Mouse (Mus musculus): ENCODE results near the gene Hoxb9. TPM values are rescaled to one million over a fixed set of nuclear protein-coding genes. Genes with fewer than 3 reads are reported as not detected.

Hoxb9 gene
- polyA plus RNA-seq, 2 experiments = 0.01 TPM; not detected in 1

GRCm38 (mm10) chr11:96281855-96282570 lies 10.8 kb downstream of the Hoxb9 start, which contains the start of gene Hoxb8:
Gene Hoxb8, plus strand, starts transcription at chr11:96281905.
- no peak within 1 kb of the TSS for H3K4me2 ChIP-seq (ENCODE audit: low read depth)
- no peak for ATAC-seq (ENCODE audit: insufficient read depth)
- no peak within 1 kb of the TSS for H3K9ac ChIP-seq (replicated peaks)
- H3K4me3 ChIP-seq (ENCODE audit: insufficient read depth in 1 of 2, low read depth in 2 of 2, low read length in 2 of 2) = no peak within 1 kb of the TSS
- no peaks in the 10 kb centered on the region for H3K9me3 ChIP-seq (ENCODE audit: control insufficient read depth, low read length)
- DNase-seq (ENCODE audit: low read depth in 3 of 3, low spot score in 3 of 3) = no peak
- 2% methylated on average over 27 of the region's 27 CpGs for WGBS (ENCODE audit: insufficient replicate concordance)
- no peak within 1 kb of the TSS for H3K27ac ChIP-seq
- no peaks in the 10 kb centered on the region for H3K36me3 ChIP-seq (replicated peaks; ENCODE audit: control insufficient read depth, insufficient read depth, low read depth)
- peaks cover 100% of the 10 kb centered on the region for H3K27me3 ChIP-seq (ENCODE audit: control insufficient read depth, insufficient read depth, low read length)
- no peaks in the 10 kb centered on the region for H3K4me1 ChIP-seq (replicated peaks; ENCODE audit: control insufficient read depth in 2 of 2, insufficient read depth in 2 of 2, low read length in 1 of 2)
- TF ChIP-seq CTCF (IDR thresholded peaks at IDR 0.05; ENCODE audit: low read depth) (no peak), EP300 (IDR thresholded peaks at IDR 0.05; ENCODE audit: low read depth) (no peak)

DNA sequence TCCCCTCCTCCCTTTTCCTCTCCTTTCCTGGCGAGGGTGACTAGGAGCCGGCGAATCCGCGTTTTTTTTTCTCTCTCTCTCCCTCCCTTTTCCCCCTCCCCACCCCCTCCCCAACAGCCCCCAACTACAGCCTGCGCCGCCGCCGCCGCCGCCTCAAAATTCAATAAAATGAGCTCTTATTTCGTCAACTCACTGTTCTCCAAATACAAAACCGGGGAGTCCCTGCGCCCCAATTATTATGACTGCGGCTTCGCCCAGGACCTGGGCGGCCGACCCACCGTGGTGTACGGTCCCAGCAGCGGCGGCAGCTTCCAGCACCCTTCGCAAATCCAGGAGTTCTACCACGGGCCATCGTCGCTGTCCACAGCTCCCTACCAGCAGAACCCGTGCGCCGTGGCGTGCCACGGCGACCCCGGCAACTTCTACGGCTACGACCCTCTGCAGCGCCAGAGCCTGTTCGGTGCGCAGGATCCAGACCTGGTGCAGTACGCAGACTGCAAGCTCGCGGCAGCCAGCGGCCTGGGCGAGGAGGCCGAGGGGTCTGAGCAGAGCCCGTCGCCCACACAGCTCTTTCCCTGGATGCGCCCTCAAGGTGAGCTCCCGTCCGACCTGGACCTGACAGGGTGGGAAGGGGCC lies 11.7 kb downstream of the Hoxb9 start:
- TF ChIP-seq CTCF (IDR thresholded peaks at IDR 0.05; ENCODE audit: low read depth) (no peak), EP300 (IDR thresholded peaks at IDR 0.05; ENCODE audit: low read depth) (no peak)
- WGBS (ENCODE audit: insufficient replicate concordance) = under 1% methylated on average over 49 of the region's 49 CpGs
- DNase-seq (ENCODE audit: low read depth in 3 of 3, low spot score in 3 of 3) (no peak), ATAC-seq (ENCODE audit: insufficient read depth) (no peak)
- Histone ChIP-seq H3K27me3 (ENCODE audit: control insufficient read depth, insufficient read depth, low read length) (peaks cover 100% of the 10 kb centered on the region), H3K27ac (no peak overlapping the region), H3K9me3 (ENCODE audit: control insufficient read depth, low read length) (no peaks in the 10 kb centered on the region), H3K4me2 (ENCODE audit: low read depth) (no peak overlapping the region), H3K9ac (replicated peaks) (no peak overlapping the region), H3K4me3 (ENCODE audit: insufficient read depth in 1 of 2, low read depth in 2 of 2, low read length in 2 of 2) (no peak overlapping the region), H3K4me1 (replicated peaks; ENCODE audit: control insufficient read depth in 2 of 2, insufficient read depth in 2 of 2, low read length in 1 of 2) (no peaks in the 10 kb centered on the region), H3K36me3 (replicated peaks; ENCODE audit: control insufficient read depth, insufficient read depth, low read depth) (no peaks in the 10 kb centered on the region)

GRCm38 (mm10) chr11:96284041-96284749 lies 12.9 kb downstream of the Hoxb9 start:
- TF ChIP-seq CTCF (IDR thresholded peaks at IDR 0.05; ENCODE audit: low read depth) = 0 out of 2 replicates have a peak, but pooled peaks have one; percentile 2
- no peak for TF ChIP-seq EP300 (IDR thresholded peaks at IDR 0.05; ENCODE audit: low read depth)
- Histone ChIP-seq H3K9me3 (ENCODE audit: control insufficient read depth, low read length) (no peaks in the 10 kb centered on the region), H3K4me1 (replicated peaks; ENCODE audit: control insufficient read depth in 2 of 2, insufficient read depth in 2 of 2, low read length in 1 of 2) (no peaks in the 10 kb centered on the region), H3K27ac (no peak overlapping the region), H3K9ac (replicated peaks) (no peak overlapping the region), H3K27me3 (ENCODE audit: control insufficient read depth, insufficient read depth, low read length) (peaks cover 99% of the 10 kb centered on the region), H3K4me2 (ENCODE audit: low read depth) (0 out of 2 replicates have a peak overlapping the region, but pooled peaks have one; percentile 11), H3K36me3 (replicated peaks; ENCODE audit: control insufficient read depth, insufficient read depth, low read depth) (no peaks in the 10 kb centered on the region), H3K4me3 (ENCODE audit: insufficient read depth in 1 of 2, low read depth in 2 of 2, low read length in 2 of 2) (peak overlapping the region in 1 of 2 experiments; percentile 16; a peak in 2 of 4 replicates)
- ATAC-seq (ENCODE audit: insufficient read depth) (no peak), DNase-seq (ENCODE audit: low read depth in 3 of 3, low spot score in 3 of 3) (no peak)
- WGBS (ENCODE audit: insufficient replicate concordance) = 1% methylated on average over 49 of the region's 49 CpGs

DNA sequence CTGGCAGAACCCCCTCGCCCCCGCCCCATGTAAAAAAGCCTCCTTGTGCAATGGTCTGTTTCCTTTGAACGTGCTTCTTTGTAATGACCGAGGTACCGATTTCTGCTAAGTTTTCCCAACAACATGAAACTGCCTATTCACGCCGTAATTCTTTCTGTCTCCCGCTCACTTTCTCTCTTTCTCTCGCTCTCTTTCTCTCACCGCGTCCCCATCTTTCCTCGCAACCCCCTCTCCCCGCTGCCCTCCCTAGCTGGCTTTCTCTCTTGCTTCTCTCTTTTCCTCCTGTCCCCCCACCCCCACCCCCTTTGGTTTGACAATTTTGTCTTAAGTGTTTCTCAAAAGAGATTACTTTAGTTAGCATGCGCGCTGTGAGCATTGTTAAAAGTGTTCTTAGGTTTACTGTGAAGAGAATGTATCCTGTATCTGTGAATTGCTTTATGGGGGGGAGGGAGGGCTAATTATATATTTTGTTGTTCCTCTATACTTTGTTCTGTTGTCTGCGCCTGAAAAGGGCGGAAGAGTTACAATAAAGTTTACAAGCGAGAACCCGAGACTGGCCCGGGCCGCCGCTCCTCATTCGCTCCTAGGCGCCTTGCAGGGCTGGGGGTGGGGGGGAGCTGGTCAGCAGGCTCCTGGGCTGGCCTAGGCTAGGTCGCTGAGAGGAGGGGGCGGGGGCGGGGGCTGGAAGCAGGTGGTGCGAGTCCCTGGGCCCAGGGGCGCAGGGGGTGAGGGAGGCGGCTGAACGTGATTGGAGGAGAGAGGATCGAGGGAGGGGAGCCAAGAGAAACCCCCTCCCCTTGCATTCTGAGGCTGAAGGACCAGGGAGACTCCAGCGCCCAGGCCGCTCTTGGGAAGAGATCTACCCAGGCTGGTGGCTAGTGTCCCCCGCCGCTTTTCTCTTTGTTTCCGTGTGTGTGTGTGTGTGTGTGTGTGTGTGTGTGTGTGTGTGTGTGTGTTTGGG lies 13.8 kb downstream of the Hoxb9 start:
- Histone ChIP-seq H3K9me3 (ENCODE audit: control insufficient read depth, low read length) (no peaks in the 10 kb centered on the region), H3K4me3 (ENCODE audit: insufficient read depth in 1 of 2, low read depth in 2 of 2, low read length in 2 of 2) (no peak overlapping the region), H3K4me1 (replicated peaks; ENCODE audit: control insufficient read depth in 2 of 2, insufficient read depth in 2 of 2, low read length in 1 of 2) (no peaks in the 10 kb centered on the region), H3K4me2 (ENCODE audit: low read depth) (no peak overlapping the region; the same call in 1 of the 2 replicates), H3K9ac (replicated peaks) (no peak overlapping the region), H3K27me3 (ENCODE audit: control insufficient read depth, insufficient read depth, low read length) (peaks cover 99% of the 10 kb centered on the region), H3K27ac (no peak overlapping the region), H3K36me3 (replicated peaks; ENCODE audit: control insufficient read depth, insufficient read depth, low read depth) (no peaks in the 10 kb centered on the region)
- DNase-seq (ENCODE audit: low read depth in 3 of 3, low spot score in 3 of 3) (no peak), ATAC-seq (ENCODE audit: insufficient read depth) (no peak)
- 2% methylated on average over 37 of the region's 37 CpGs for WGBS (ENCODE audit: insufficient replicate concordance)
- TF ChIP-seq EP300 (IDR thresholded peaks at IDR 0.05; ENCODE audit: low read depth) (no peak), CTCF (IDR thresholded peaks at IDR 0.05; ENCODE audit: low read depth) (no peak)

All from liver, embryonic 14.5 days (tissue).